In the genomic region with DNA sequence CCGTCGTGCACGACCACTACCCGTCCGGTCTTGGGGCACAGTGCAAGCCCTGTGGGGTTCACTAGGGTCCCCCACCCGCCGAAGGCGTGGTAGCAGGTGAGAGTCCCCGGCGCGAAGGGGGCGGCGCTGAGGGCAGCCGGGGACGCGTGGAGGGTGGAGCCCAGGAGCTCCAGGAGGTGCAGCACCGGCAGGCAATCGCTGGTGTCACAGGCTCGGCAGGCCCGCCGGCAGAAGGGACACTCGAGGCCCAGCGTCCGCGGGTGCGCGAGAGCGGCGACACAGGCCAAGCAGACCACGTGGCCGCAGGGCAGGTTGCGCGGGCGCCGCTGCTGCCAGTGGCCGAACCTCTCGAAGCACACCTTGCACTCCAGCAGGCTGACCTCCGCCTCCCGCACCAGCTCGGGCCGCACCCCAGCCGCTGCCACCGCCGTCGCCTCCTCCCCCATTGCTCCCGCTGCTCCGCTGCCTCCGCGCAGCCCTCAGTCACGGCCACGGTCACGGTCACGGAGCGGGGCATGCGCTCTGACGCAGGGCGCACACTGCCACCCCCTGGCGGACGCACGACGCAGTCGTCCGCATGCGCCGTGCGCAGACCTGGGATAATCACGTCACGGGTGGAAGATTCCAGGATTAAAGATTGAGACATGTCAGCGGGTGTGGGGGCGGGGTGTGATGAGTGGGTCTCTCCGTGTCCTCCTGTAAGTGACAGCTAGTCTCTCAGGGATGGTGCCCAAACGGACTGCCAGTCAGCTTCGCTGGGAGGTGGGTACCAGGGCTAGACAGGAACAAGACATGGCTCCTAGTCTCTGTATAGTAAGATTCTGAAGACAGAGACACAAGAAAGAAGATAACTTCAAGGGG, we compare ENCODE assay signal across 8 mouse cellular contexts. TPM values are rescaled to one million over a fixed set of nuclear protein-coding genes. Genes with fewer than 3 reads are reported as not detected.
DNase-seq lines count a peak whose midpoint lies in the region; ATAC-seq lines count a peak whose summit lies in the region.

A gene (minus strand): TSS at position 517 of the 861 bp plus-strand sequence.

- DNase-seq in adrenal gland, adult (ENCODE audit: inconsistent age in 2 of 2, low spot score in 1 of 2): peak; percentile 88 to 96
- DNase-seq in embryo, embryonic 10.5 days (ENCODE audit: low spot score): peak; percentile 79
- DNase-seq in gastrocnemius, postnatal 14 days: peak; percentile 75
- DNase-seq in induced T-regulatory cell, adult 2 months (ENCODE audit: low read depth): peak; percentile 83
- peak; percentile 72 to 76 for DNase-seq in left cerebral cortex, adult 8-10 months (ENCODE audit: low spot score in 2 of 2)
- DNase-seq in retina, postnatal 7 days (ENCODE audit: low read depth, low spot score): peak; percentile 82
- DNase-seq in thymus, postnatal 4 days: peak; percentile 88

- intact Hi-C loops in gastrocnemius, postnatal 14 days (cut with DNase I; ENCODE audit: low total_unique reads): no loop called here

- ATAC-seq in megakaryocyte, adult 5-6 weeks (ENCODE audit: poor library complexity, severe bottlenecking): peak; percentile 97

RNA-seq across cellular contexts. Expression of the gene that starts here (rescaled TPM):
- 1 to 10 TPM; 2.8 to 3.8 TPM for total RNA-seq in gastrocnemius, postnatal 14 days (2021)
- total RNA-seq in left cerebral cortex, adult 8-10 months (2022): 10 to 100 TPM; 15.9 to 17.9 (median 17.3) TPM
- 0.07 and 0.14 TPM in 2 replicates for total RNA-seq in megakaryocyte, adult 5-6 weeks (2015)
- total RNA-seq in megakaryocyte, adult 5-6 weeks (2017): 0.28 and 0.70 TPM in 2 replicates

Comparison
In these comparisons a context has a peak if more than half of its experiments do, and no peak if none do; other contexts are left out.
1. Peak in every context shown above with its lines: DNase-seq and ATAC-seq.
2. Peak in ATAC-seq in megakaryocyte, adult 5-6 weeks; RNA of the gene not detected or under 1 TPM.